Mouse (Mus musculus): ENCODE measurements around the gene Ppp1r27. TPM values are rescaled to one million over a fixed set of nuclear protein-coding genes. Genes with fewer than 3 reads are reported as not detected.

The Ppp1r27 gene
- polyA plus RNA-seq, 1 experiment from 2014 or later = 1.8 TPM

Other genes starting within 250 kb of the Ppp1r27 start
- gene Actg1, start 202.6 kb downstream of the Ppp1r27 start, polyA plus RNA-seq (2015; fragmentation: Nextera tagmentation; extraction: Ambion mirVana) = 2,143 and 2,279 TPM in 2 replicates
- gene Fscn2, start 189.6 kb downstream of the Ppp1r27 start, polyA plus RNA-seq (2015; fragmentation: Nextera tagmentation; extraction: Ambion mirVana) = 0.98 and 1.1 TPM in 2 replicates
- 35.8 and 39.8 TPM in 2 replicates for gene Faap100, start 172.4 kb downstream of the Ppp1r27 start, polyA plus RNA-seq (2015; fragmentation: Nextera tagmentation; extraction: Ambion mirVana)
- gene Nploc4, start 113.4 kb downstream of the Ppp1r27 start, polyA plus RNA-seq (2015; fragmentation: Nextera tagmentation; extraction: Ambion mirVana) = 34.1 and 36.3 TPM in 2 replicates
- gene Tspan10, start 108.5 kb downstream of the Ppp1r27 start, polyA plus RNA-seq (2015; fragmentation: Nextera tagmentation; extraction: Ambion mirVana) = 1.9 and 2.1 TPM in 2 replicates
- 0.26 and 0.31 TPM in 2 replicates for gene Pde6g, start 97.6 kb downstream of the Ppp1r27 start, polyA plus RNA-seq (2015; fragmentation: Nextera tagmentation; extraction: Ambion mirVana)
- 14.0 and 15.5 TPM in 2 replicates for gene Oxld1, start 93.1 kb downstream of the Ppp1r27 start, polyA plus RNA-seq (2015; fragmentation: Nextera tagmentation; extraction: Ambion mirVana)
- 32.4 and 38.5 TPM in 2 replicates for gene Ccdc137, start 93.0 kb downstream of the Ppp1r27 start, polyA plus RNA-seq (2015; fragmentation: Nextera tagmentation; extraction: Ambion mirVana)
- gene Arl16, start 83.5 kb downstream of the Ppp1r27 start, polyA plus RNA-seq (2015; fragmentation: Nextera tagmentation; extraction: Ambion mirVana) = 57.1 and 57.8 TPM in 2 replicates
- gene Mrpl12, start 66.5 kb downstream of the Ppp1r27 start, polyA plus RNA-seq (2015; fragmentation: Nextera tagmentation; extraction: Ambion mirVana) = 118 and 126 TPM in 2 replicates
- 47.3 and 53.6 TPM in 2 replicates for gene Slc25a10, start 59.3 kb downstream of the Ppp1r27 start, polyA plus RNA-seq (2015; fragmentation: Nextera tagmentation; extraction: Ambion mirVana)
- 0.60 TPM in 2 replicates for gene Gcgr, start 20.4 kb downstream of the Ppp1r27 start, polyA plus RNA-seq (2015; fragmentation: Nextera tagmentation; extraction: Ambion mirVana)
- 235 and 237 TPM in 2 replicates for gene Mcrip1, start 1.4 kb downstream of the Ppp1r27 start, polyA plus RNA-seq (2015; fragmentation: Nextera tagmentation; extraction: Ambion mirVana)
- gene P4hb, start 22.1 kb upstream of the Ppp1r27 start, polyA plus RNA-seq (2015; fragmentation: Nextera tagmentation; extraction: Ambion mirVana) = 831 and 838 TPM in 2 replicates
- 593 and 594 TPM in 2 replicates for gene Arhgdia, start 30.5 kb upstream of the Ppp1r27 start, polyA plus RNA-seq (2015; fragmentation: Nextera tagmentation; extraction: Ambion mirVana)
- gene Alyref, start 47.2 kb upstream of the Ppp1r27 start, polyA plus RNA-seq (2015; fragmentation: Nextera tagmentation; extraction: Ambion mirVana) = 420 and 426 TPM in 2 replicates
- 219 and 224 TPM in 2 replicates for gene Anapc11, start 47.3 kb upstream of the Ppp1r27 start, polyA plus RNA-seq (2015; fragmentation: Nextera tagmentation; extraction: Ambion mirVana)
- 1.8 and 1.9 TPM in 2 replicates for gene Npb, start 57.3 kb upstream of the Ppp1r27 start, polyA plus RNA-seq (2015; fragmentation: Nextera tagmentation; extraction: Ambion mirVana)
- 141 TPM in 2 replicates for gene Pcyt2, start 66.8 kb upstream of the Ppp1r27 start, polyA plus RNA-seq (2015; fragmentation: Nextera tagmentation; extraction: Ambion mirVana)
- gene Sirt7, start 74.1 kb upstream of the Ppp1r27 start, polyA plus RNA-seq (2015; fragmentation: Nextera tagmentation; extraction: Ambion mirVana) = 34.7 and 35.0 TPM in 2 replicates
- gene Mafg, start 82.5 kb upstream of the Ppp1r27 start, polyA plus RNA-seq (2015; fragmentation: Nextera tagmentation; extraction: Ambion mirVana) = 36.4 and 38.7 TPM in 2 replicates
- gene Pycr1, start 92.6 kb upstream of the Ppp1r27 start, polyA plus RNA-seq (2015; fragmentation: Nextera tagmentation; extraction: Ambion mirVana) = 53.8 and 54.5 TPM in 2 replicates
- 1.0 and 1.6 TPM in 2 replicates for gene Myadml2, start 97.0 kb upstream of the Ppp1r27 start, polyA plus RNA-seq (2015; fragmentation: Nextera tagmentation; extraction: Ambion mirVana)
- 6.2 and 7.4 TPM in 2 replicates for gene Notum, start 110.0 kb upstream of the Ppp1r27 start, polyA plus RNA-seq (2015; fragmentation: Nextera tagmentation; extraction: Ambion mirVana)
- gene Aspscr1, start 121.8 kb upstream of the Ppp1r27 start, polyA plus RNA-seq (2015; fragmentation: Nextera tagmentation; extraction: Ambion mirVana) = 114 and 120 TPM in 2 replicates
- 145 and 157 TPM in 2 replicates for gene Cenpx, start 162.6 kb upstream of the Ppp1r27 start, polyA plus RNA-seq (2015; fragmentation: Nextera tagmentation; extraction: Ambion mirVana)
- 69.7 and 82.2 TPM in 2 replicates for gene Lrrc45, start 162.8 kb upstream of the Ppp1r27 start, polyA plus RNA-seq (2015; fragmentation: Nextera tagmentation; extraction: Ambion mirVana)
- gene Rac3, start 170.3 kb upstream of the Ppp1r27 start, polyA plus RNA-seq (2015; fragmentation: Nextera tagmentation; extraction: Ambion mirVana) = 64.5 and 75.4 TPM in 2 replicates
- gene Dcxr, start 176.1 kb upstream of the Ppp1r27 start, polyA plus RNA-seq (2015; fragmentation: Nextera tagmentation; extraction: Ambion mirVana) = 35.9 and 36.6 TPM in 2 replicates
- 193 and 315 TPM in 2 replicates for gene Cbr2, start 181.0 kb upstream of the Ppp1r27 start, polyA plus RNA-seq (2015; fragmentation: Nextera tagmentation; extraction: Ambion mirVana)
- gene Hmga1b, start 211.7 kb upstream of the Ppp1r27 start, polyA plus RNA-seq (2015; fragmentation: Nextera tagmentation; extraction: Ambion mirVana) = 3.8 and 5.9 TPM in 2 replicates
- 56.0 and 62.0 TPM in 2 replicates for gene Rfng, start 233.1 kb upstream of the Ppp1r27 start, polyA plus RNA-seq (2015; fragmentation: Nextera tagmentation; extraction: Ambion mirVana)
- gene Gps1, start 233.1 kb upstream of the Ppp1r27 start, polyA plus RNA-seq (2015; fragmentation: Nextera tagmentation; extraction: Ambion mirVana) = 205 and 214 TPM in 2 replicates
- gene Dus1l, start 245.3 kb upstream of the Ppp1r27 start, polyA plus RNA-seq (2015; fragmentation: Nextera tagmentation; extraction: Ambion mirVana) = 61.4 and 64.4 TPM in 2 replicates

Data from embryonic facial prominence, embryonic 15.5 days (tissue).